In genomic region chr1:184824439-184824851, GRCm38 (mm10) we compare ENCODE assay signal across 7 mouse cellular contexts. TPM values are rescaled to one million over a fixed set of nuclear protein-coding genes. Genes with fewer than 3 reads are reported as not detected.
DNase-seq lines count a peak whose midpoint lies in the region; ATAC-seq and TF ChIP-seq lines count a peak whose summit lies in the region.

No protein-coding gene starts in this region.

- H3K9me3 ChIP-seq in embryonic facial prominence, embryonic 12.5 days: no peaks in the 10 kb centered on the region
- no peaks in the 10 kb centered on the region for H3K9me3 ChIP-seq in limb, embryonic 12.5 days
- H3K9me3 ChIP-seq in midbrain, embryonic 16.5 days (replicated peaks; ENCODE audit: control insufficient read depth, low read length, poor library complexity, severe bottlenecking): no peaks in the 10 kb centered on the region

- H3K9ac ChIP-seq in embryonic facial prominence, embryonic 12.5 days: no peak overlapping the region
- H3K9ac ChIP-seq in heart, adult 2 months (ENCODE audit: low read depth, low read length): peak overlapping the region; percentile 9; the same call in 1 of the 2 replicates
- H3K9ac ChIP-seq in limb, embryonic 12.5 days (replicated peaks): no peak overlapping the region
- no peak overlapping the region for H3K9ac ChIP-seq in midbrain, embryonic 16.5 days (ENCODE audit: low read depth, low read length)

- DNase-seq in adrenal gland, postnatal 14 days: peak; percentile 98
- DNase-seq in heart, adult 2 months: peak; percentile 88 to 92
- DNase-seq in kidney, adult 2 months: peak; percentile 97
- DNase-seq in spleen, adult 2 months (ENCODE audit: low read depth in 1 of 2, low spot score in 2 of 2): peak; percentile 44 to 77

- TF ChIP-seq POLR2A in heart, adult 2 months (IDR thresholded peaks at IDR 0.05; ENCODE audit: insufficient read depth, low read depth, low read length): no peak
- TF ChIP-seq POLR2A in kidney, adult 2 months (IDR thresholded peaks at IDR 0.05; ENCODE audit: low read depth, low read length): no peak
- no peak for TF ChIP-seq POLR2A in spleen, adult 2 months (IDR thresholded peaks at IDR 0.05; ENCODE audit: low read depth, low read length)

- 5% methylated on average over 12 of the region's 12 CpGs for WGBS in embryonic facial prominence, embryonic 12.5 days
- 2% methylated on average over 12 of the region's 12 CpGs for WGBS in heart, adult 2 months
- WGBS in kidney, adult 2 months: under 1% methylated on average over 12 of the region's 12 CpGs
- 4% methylated on average over 12 of the region's 12 CpGs for WGBS in limb, embryonic 12.5 days
- WGBS in midbrain, embryonic 16.5 days: 2% methylated on average over 12 of the region's 12 CpGs
- WGBS in spleen, adult 2 months: 10% methylated on average over 12 of the region's 12 CpGs

- peak; percentile 98 for TF ChIP-seq EP300 in heart, adult 2 months (IDR thresholded peaks at IDR 0.05; ENCODE audit: insufficient read depth, low read depth, low read length)

- peaks cover 19% of the 10 kb centered on the region; the same call in 1 of the 2 replicates for H3K36me3 ChIP-seq in embryonic facial prominence, embryonic 12.5 days
- no peaks in the 10 kb centered on the region for H3K36me3 ChIP-seq in heart, adult 2 months (ENCODE audit: control insufficient read depth, insufficient read depth, low read length)
- peaks cover 1% of the 10 kb centered on the region; the same call in 1 of the 2 replicates for H3K36me3 ChIP-seq in kidney, adult 2 months (ENCODE audit: control insufficient read depth, insufficient read depth, low read length)
- peaks cover 23% of the 10 kb centered on the region for H3K36me3 ChIP-seq in limb, embryonic 12.5 days
- H3K36me3 ChIP-seq in midbrain, embryonic 16.5 days (ENCODE audit: control insufficient read depth, insufficient read depth, low read length): peaks cover 3% of the 10 kb centered on the region
- H3K36me3 ChIP-seq in spleen, adult 2 months (ENCODE audit: control insufficient read depth, insufficient read depth, low read length): peaks cover 11% of the 10 kb centered on the region

- H3K27me3 ChIP-seq in embryonic facial prominence, embryonic 12.5 days: no peaks in the 10 kb centered on the region
- no peaks in the 10 kb centered on the region for H3K27me3 ChIP-seq in heart, adult 2 months (ENCODE audit: control insufficient read depth, insufficient read depth, low read length)
- H3K27me3 ChIP-seq in kidney, adult 2 months (replicated peaks; ENCODE audit: control insufficient read depth, insufficient read depth, low read length): no peaks in the 10 kb centered on the region
- H3K27me3 ChIP-seq in limb, embryonic 12.5 days: no peaks in the 10 kb centered on the region
- H3K27me3 ChIP-seq in midbrain, embryonic 16.5 days (ENCODE audit: control insufficient read depth, insufficient read depth, low read depth, low read length): no peaks in the 10 kb centered on the region
- no peaks in the 10 kb centered on the region for H3K27me3 ChIP-seq in spleen, adult 2 months (ENCODE audit: control insufficient read depth, insufficient read depth, low read length)

- H3K4me2 ChIP-seq in embryonic facial prominence, embryonic 12.5 days (replicated peaks): 0 out of 2 replicates have a peak overlapping the region, but pooled peaks have one; percentile 6
- H3K4me2 ChIP-seq in limb, embryonic 12.5 days: no peak overlapping the region; the same call in 1 of the 2 replicates
- peak overlapping the region; percentile 31 for H3K4me2 ChIP-seq in midbrain, embryonic 16.5 days (ENCODE audit: low read length)

- intact Hi-C loops in heart, adult 2 months (cut with DNase I): loop anchor here (1.0 to 2.0 kb wide), 3 partner anchors 28 to 68 kb away; partner anchors contain the start of gene C130074G19Rik

- peak; percentile 85 for TF ChIP-seq CTCF in heart, adult 2 months (IDR thresholded peaks at IDR 0.05)
- peak; percentile 99 for TF ChIP-seq CTCF in kidney, adult 2 months (conservative IDR thresholded peaks at IDR 0.05; ENCODE audit: insufficient read depth, insufficient read length, low read depth, low read length)
- TF ChIP-seq CTCF in spleen, adult 2 months (IDR thresholded peaks at IDR 0.05; ENCODE audit: extremely low read depth, insufficient read depth, insufficient read length, insufficient replicate concordance): peak; percentile 96

- peaks cover 17% of the 10 kb centered on the region; the same call in 1 of the 2 replicates for H3K4me1 ChIP-seq in embryonic facial prominence, embryonic 12.5 days
- H3K4me1 ChIP-seq in heart, adult 2 months (ENCODE audit: control insufficient read depth, insufficient read depth, low read length): peaks cover 4% of the 10 kb centered on the region
- peaks cover 16% of the 10 kb centered on the region; the same call in 1 of the 2 replicates for H3K4me1 ChIP-seq in kidney, adult 2 months (ENCODE audit: control insufficient read depth, insufficient read depth, low read length)
- peaks cover 6% of the 10 kb centered on the region; the same call in 1 of the 2 replicates for H3K4me1 ChIP-seq in limb, embryonic 12.5 days (replicated peaks)
- H3K4me1 ChIP-seq in midbrain, embryonic 16.5 days (ENCODE audit: control insufficient read depth, insufficient read depth, low read length): peaks cover 13% of the 10 kb centered on the region
- H3K4me1 ChIP-seq in spleen, adult 2 months (ENCODE audit: control insufficient read depth, insufficient read depth, insufficient read length): no peaks in the 10 kb centered on the region

- H3K27ac ChIP-seq in embryonic facial prominence, embryonic 12.5 days: no peak overlapping the region
- peak overlapping the region; percentile 38 for H3K27ac ChIP-seq in heart, adult 2 months
- H3K27ac ChIP-seq in kidney, adult 2 months (ENCODE audit: insufficient read depth, low read depth, low read length): peak overlapping the region; percentile 72
- no peak overlapping the region for H3K27ac ChIP-seq in limb, embryonic 12.5 days
- peak overlapping the region; percentile 26; the same call in 1 of the 2 replicates for H3K27ac ChIP-seq in midbrain, embryonic 16.5 days (ENCODE audit: low read length)
- no peak overlapping the region for H3K27ac ChIP-seq in spleen, adult 2 months (ENCODE audit: insufficient read depth, low read length)

- H3K4me3 ChIP-seq in embryonic facial prominence, embryonic 12.5 days: no peak overlapping the region
- no peak overlapping the region for H3K4me3 ChIP-seq in heart, adult 2 months
- no peak overlapping the region for H3K4me3 ChIP-seq in kidney, adult 2 months (ENCODE audit: insufficient read depth, low read depth, low read length)
- no peak overlapping the region for H3K4me3 ChIP-seq in limb, embryonic 12.5 days (replicated peaks)
- H3K4me3 ChIP-seq in midbrain, embryonic 16.5 days (ENCODE audit: low read depth, low read length): no peak overlapping the region
- no peak overlapping the region for H3K4me3 ChIP-seq in spleen, adult 2 months (ENCODE audit: extremely low read depth, insufficient read depth, insufficient read length)

- ATAC-seq in embryonic facial prominence, embryonic 12.5 days (ENCODE audit: insufficient number of reproducible peaks, insufficient read depth, low FRiP score, low TSS enrichment): peak; percentile 82
- ATAC-seq in limb, embryonic 12.5 days (ENCODE audit: insufficient number of reproducible peaks, insufficient read depth, low FRiP score, low TSS enrichment, low read depth): peak; percentile 67
- ATAC-seq in midbrain, embryonic 16.5 days: peak; percentile 81

- no peaks in the 10 kb centered on the region for H3K79me2 ChIP-seq in heart, adult 2 months (replicated peaks; ENCODE audit: control insufficient read depth, insufficient read depth, low read length)

RNA-seq across cellular contexts. Expression of gene Marc1, which starts 13.3 kb away (rescaled TPM):
- 1.5 and 30.7 TPM in 2 replicates for total RNA-seq in adrenal gland, postnatal 14 days (2021)
- not detected in 2 replicates for polyA plus RNA-seq in embryonic facial prominence, embryonic 12.5 days (2016; fragmentation: Nextera tagmentation; extraction: Ambion mirVana)
- total RNA-seq in heart, adult 2 months (2021): not detected
- polyA plus RNA-seq in heart, adult 2 months (2012; rRNA removed): 0.20 and 0.41 TPM in 2 replicates
- polyA plus RNA-seq in kidney, adult 2 months (2012; rRNA removed): 1.0 and 2.1 TPM in 2 replicates
- polyA plus RNA-seq in limb, embryonic 12.5 days (2016; fragmentation: Nextera tagmentation; extraction: Ambion mirVana): 0.17 TPM in 1 of 2 replicates, not detected in the other
- polyA plus RNA-seq in midbrain, embryonic 16.5 days (2015; fragmentation: Nextera tagmentation; extraction: Ambion mirVana): 0.15 TPM in 2 replicates
- polyA plus RNA-seq in spleen, adult 2 months (2012; rRNA removed): 0.07 and 0.21 TPM in 2 replicates

RNA-seq across cellular contexts. Expression of gene Marc2, which starts 21.8 kb away (rescaled TPM):
- 269 and 327 TPM in 2 replicates for total RNA-seq in adrenal gland, postnatal 14 days (2021)
- polyA plus RNA-seq in embryonic facial prominence, embryonic 12.5 days (2016; fragmentation: Nextera tagmentation; extraction: Ambion mirVana): 144 and 152 TPM in 2 replicates
- 100 to 1,000 TPM; 106 to 146 TPM for total RNA-seq in heart, adult 2 months (2021)
- polyA plus RNA-seq in heart, adult 2 months (2012; rRNA removed): 41.6 and 56.6 TPM in 2 replicates
- polyA plus RNA-seq in kidney, adult 2 months (2012; rRNA removed): 257 and 403 TPM in 2 replicates
- polyA plus RNA-seq in limb, embryonic 12.5 days (2016; fragmentation: Nextera tagmentation; extraction: Ambion mirVana): 124 and 136 TPM in 2 replicates
- polyA plus RNA-seq in midbrain, embryonic 16.5 days (2015; fragmentation: Nextera tagmentation; extraction: Ambion mirVana): 97.6 and 97.7 TPM in 2 replicates
- 52.4 and 66.1 TPM in 2 replicates for polyA plus RNA-seq in spleen, adult 2 months (2012; rRNA removed)

RNA-seq across cellular contexts. Expression of gene C130074G19Rik, which starts 58.6 kb away (rescaled TPM):
- total RNA-seq in adrenal gland, postnatal 14 days (2021): 31.6 and 32.6 TPM in 2 replicates
- polyA plus RNA-seq in embryonic facial prominence, embryonic 12.5 days (2016; fragmentation: Nextera tagmentation; extraction: Ambion mirVana): 1.0 and 1.3 TPM in 2 replicates
- 10 to 100 TPM; 13.5 to 18.8 TPM for total RNA-seq in heart, adult 2 months (2021)
- 7.3 and 10.7 TPM in 2 replicates for polyA plus RNA-seq in heart, adult 2 months (2012; rRNA removed)
- 83.3 and 113 TPM in 2 replicates for polyA plus RNA-seq in kidney, adult 2 months (2012; rRNA removed)
- 0.84 and 1.1 TPM in 2 replicates for polyA plus RNA-seq in limb, embryonic 12.5 days (2016; fragmentation: Nextera tagmentation; extraction: Ambion mirVana)
- 0.83 and 0.87 TPM in 2 replicates for polyA plus RNA-seq in midbrain, embryonic 16.5 days (2015; fragmentation: Nextera tagmentation; extraction: Ambion mirVana)
- polyA plus RNA-seq in spleen, adult 2 months (2012; rRNA removed): 1.9 and 2.1 TPM in 2 replicates

Comparison
In these comparisons a context has a peak if more than half of its experiments do, and no peak if none do; other contexts are left out.
1. H3K27ac ChIP-seq: peak in heart, adult 2 months (single experiment), kidney, adult 2 months (single experiment) and midbrain, embryonic 16.5 days (single experiment); none in embryonic facial prominence, embryonic 12.5 days (single experiment), limb, embryonic 12.5 days (single experiment) and spleen, adult 2 months (single experiment).
2. Peak in every context shown above with its lines, with median percentiles within 50 percentile points of each other: DNase-seq, ATAC-seq and CTCF ChIP-seq.